Mouse (Mus musculus): ENCODE measurements around the gene Sgcb. TPM values are rescaled to one million over a fixed set of nuclear protein-coding genes. Genes with fewer than 3 reads are reported as not detected.

Gene Sgcb
- 2.9 and 5.0 TPM in 2 replicates for total RNA-seq (2017)

GRCm38 (mm10) chr5:73647261-73647900 lies at the start of gene Sgcb:
Gene Sgcb, minus strand, starts transcription at chr5:73647790.
- ATAC-seq (replicated peaks; ENCODE audit: low read depth, poor library complexity, severe bottlenecking): peak; percentile 76

DNA sequence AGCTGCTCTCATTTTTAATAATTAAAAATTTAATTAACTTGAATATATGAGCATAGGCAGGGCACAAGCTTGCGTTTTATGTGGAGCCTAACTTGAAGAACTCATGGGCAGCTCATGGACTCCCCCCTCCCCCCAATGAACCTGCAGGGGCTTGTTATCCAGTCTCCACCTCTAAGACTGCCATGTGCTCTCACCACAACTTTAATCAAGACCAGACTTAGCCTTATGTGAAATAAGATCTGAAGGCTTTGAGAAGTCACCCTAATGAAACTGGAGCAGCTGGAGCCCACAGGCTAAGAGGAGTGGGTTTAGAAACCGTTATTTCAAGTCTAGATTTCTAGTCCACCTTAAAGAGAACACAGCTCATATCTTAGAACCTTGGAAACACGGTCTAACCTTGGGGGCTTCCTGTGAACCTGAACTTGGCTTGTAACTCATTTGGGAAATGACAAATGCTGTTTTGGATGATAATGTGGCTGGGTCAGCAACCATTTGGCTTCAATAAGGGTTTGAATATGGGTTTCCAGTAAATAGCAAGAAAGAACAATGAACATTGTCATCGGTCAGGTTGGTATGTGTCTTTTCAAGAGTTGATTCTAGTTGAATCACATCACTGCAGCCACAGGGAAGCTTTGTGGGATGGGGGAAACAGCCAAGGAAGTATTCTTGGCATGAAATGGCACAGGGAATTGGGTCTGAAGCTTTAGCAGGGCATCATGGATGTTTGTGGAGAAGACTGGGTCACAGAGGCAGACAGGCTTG lies 46.8 kb upstream of the Sgcb start:
- no peak for ATAC-seq (replicated peaks; ENCODE audit: low read depth, poor library complexity, severe bottlenecking)

DNA sequence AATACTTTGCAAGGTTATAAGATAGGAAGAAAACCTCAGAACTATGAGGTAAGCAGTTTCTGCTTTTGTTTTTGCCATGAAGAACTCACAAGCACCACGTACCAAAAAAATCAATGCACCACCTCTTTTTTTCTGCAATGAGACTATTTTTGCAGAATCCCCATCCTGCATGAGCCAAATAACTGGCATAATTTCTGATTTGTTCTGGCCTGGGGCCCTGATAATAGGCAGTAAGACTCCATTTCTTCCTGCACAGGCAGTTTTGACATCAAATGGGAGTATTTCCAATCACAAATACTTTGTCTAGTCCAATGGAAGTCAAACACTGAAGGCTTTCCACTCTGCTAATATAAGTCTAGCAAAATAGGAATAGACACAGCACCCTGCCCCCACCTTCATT lies 46.2 kb upstream of the Sgcb start:
- no peak for ATAC-seq (replicated peaks; ENCODE audit: low read depth, poor library complexity, severe bottlenecking)

- no peak for ATAC-seq (replicated peaks; ENCODE audit: low read depth, poor library complexity, severe bottlenecking)
Measured at GRCm38 (mm10) chr5:73691723-73692520, 44.3 kb upstream of the Sgcb start.

DNA sequence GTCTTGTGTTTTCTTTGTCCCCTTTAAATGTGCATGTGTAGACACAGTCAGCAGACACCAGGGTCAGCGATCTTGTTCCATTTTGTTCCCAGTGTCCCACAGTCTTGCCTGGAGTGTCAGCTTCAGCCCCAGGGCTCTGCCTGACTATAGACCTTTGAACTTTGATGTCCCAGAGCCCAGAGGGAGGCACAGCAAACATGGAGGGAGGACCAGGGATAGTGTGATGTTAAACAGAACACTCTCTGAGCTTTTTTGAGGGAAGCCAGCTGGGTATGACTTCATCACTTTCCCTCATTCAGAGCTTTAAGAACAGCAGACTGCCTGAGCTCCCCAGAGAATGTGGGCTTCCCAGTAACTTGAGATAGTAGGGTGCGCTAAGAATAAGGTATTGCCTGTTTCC lies 42.6 kb upstream of the Sgcb start:
- no peak for ATAC-seq (replicated peaks; ENCODE audit: low read depth, poor library complexity, severe bottlenecking)

DNA sequence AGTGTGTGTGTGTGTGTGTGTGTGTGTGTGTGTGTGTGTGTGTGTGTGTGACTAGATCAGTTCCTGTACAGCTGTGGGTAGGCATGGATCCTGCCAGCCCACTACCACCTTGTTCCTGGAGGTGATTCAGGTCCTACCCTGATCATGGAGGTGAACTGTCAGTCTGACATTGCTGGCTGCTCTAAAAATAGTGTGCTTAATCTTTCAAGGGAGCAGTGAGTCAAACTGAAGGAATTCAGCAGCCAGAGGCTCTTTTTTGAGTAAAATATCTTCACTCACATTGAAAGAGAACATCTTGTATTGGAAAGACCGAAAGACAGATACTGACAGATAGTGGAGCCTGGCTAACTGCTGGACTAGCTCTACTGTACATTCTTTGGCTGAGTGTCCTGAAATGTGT lies 41.0 kb upstream of the Sgcb start:
- ATAC-seq (replicated peaks; ENCODE audit: low read depth, poor library complexity, severe bottlenecking): no peak

DNA sequence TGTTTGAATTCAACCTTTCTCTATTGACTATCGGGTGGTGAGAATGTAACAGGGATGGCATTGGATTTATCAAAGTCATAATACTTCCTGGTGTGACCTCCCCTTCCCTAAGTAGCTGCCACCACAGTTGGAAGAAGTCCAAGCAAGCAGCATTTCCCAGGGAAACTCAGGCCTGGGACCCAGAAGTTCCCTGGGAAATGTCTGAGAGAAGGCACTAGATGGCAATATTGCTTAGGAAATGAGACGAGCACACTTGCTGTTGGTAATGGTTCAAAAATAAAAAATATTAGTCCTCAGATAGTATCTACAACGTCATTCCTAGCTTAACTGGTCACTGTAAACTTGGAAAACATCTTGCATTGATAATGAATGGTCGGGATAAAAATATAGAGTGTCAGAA lies 38.6 kb upstream of the Sgcb start:
- ATAC-seq (replicated peaks; ENCODE audit: low read depth, poor library complexity, severe bottlenecking): no peak

GRCm38 (mm10) chr5:73683706-73684409 lies 36.3 kb upstream of the Sgcb start:
- 0 out of 2 replicates have a peak, but pooled peaks have one; percentile 39 for ATAC-seq (replicated peaks; ENCODE audit: low read depth, poor library complexity, severe bottlenecking)

DNA sequence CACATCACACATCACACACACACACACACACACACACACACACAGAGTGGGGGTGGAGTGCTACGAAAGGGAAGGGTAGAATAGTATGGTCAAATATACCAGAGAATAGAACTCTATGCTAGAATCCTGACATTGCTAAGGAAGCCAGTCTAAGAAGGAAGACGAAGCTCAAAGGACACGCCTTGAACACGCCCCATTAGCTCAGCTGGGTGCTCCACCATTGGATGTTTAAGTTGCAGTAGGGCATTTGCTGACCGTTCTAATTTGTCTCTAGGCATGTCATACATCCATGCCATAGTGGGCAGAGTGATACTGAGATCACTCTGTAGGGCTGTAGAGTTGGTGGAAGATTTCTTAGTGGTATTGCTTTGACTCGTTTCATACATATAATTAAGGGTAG lies 35.6 kb upstream of the Sgcb start:
- no peak for ATAC-seq (replicated peaks; ENCODE audit: low read depth, poor library complexity, severe bottlenecking)

DNA sequence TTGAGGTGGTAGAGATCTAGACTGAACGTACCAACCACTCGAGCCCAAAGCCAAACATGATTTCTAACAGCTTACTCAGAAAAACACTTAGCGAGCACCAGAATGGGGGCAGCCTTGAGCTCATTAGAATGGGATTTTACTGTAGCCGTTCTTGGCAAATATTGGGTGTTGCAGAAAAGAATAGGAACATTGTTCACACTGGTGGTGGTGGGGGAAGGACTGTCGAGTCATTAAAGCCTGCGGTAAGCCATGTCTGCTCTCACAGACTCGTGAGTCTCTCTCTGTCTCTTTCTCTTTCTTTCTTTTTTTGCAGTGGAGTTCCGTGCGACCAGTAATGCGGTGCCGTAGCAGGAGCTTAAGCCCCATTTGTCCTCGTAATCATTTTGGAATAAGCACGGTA lies 29.0 kb upstream of the Sgcb start:
- no peak for ATAC-seq (replicated peaks; ENCODE audit: low read depth, poor library complexity, severe bottlenecking)

- ATAC-seq (replicated peaks; ENCODE audit: low read depth, poor library complexity, severe bottlenecking): no peak
Measured at GRCm38 (mm10) chr5:73675604-73676003, 28.0 kb upstream of the Sgcb start.

DNA sequence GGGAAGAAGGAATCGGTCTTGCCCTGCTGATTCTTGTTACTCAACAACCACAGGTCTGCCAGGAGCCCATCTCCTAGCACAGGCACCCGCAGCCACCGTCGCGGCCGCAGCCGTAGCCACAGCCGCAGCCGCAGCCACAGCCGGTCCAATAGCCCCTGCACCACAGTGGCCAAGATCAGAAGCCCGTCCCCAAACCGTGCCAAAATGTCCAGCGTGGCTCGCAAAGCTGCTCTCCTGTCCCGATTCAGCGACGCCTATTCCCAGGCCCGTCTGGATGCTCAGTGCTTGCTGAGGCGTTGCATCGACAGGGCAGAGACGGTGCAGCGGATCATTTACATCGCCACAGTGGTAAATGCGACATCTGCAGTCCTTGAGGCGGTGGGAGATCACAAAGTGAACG lies 21.8 kb upstream of the Sgcb start:
- ATAC-seq (replicated peaks; ENCODE audit: low read depth, poor library complexity, severe bottlenecking): no peak

DNA sequence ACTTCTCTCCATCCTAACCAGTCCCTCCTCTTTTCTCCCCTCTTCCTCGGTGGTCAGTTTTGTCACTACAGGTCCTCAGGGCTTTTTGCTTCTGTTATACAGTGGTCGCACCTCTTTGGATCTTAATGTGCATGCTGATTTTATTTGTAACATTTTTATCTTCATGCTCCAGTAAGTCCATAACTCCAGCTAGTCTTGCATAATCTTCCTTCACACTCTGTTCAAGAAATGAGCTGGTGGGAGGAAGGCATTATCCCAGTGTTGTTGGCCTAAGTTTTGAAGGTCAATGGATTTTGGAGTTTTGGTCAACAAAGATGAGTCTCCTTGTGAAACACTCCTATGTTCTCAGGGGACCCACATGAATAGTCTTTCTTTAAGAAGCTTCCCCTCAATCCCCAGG lies 20.3 kb upstream of the Sgcb start:
- ATAC-seq (replicated peaks; ENCODE audit: low read depth, poor library complexity, severe bottlenecking): no peak

- no peak for ATAC-seq (replicated peaks; ENCODE audit: low read depth, poor library complexity, severe bottlenecking)
Measured at GRCm38 (mm10) chr5:73666695-73667094, 19.1 kb upstream of the Sgcb start.

DNA sequence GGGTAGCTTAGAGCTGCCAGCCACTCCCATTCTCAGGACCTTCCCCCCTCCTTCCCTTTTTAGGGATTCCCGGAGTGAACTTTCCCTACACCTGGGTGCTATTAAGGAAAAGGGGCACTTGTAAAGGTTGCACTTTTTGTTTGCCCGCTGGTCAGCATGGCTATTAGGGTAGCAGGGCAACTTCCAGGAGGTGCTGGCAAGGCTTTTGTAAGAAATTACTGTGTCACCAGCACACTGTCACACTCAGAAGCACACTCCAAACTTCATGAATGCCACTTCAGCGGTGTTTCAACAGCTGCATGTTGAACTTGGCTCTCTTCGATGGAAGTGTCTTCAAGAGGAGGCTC lies 4.2 kb upstream of the Sgcb start:
- no peak for ATAC-seq (replicated peaks; ENCODE audit: low read depth, poor library complexity, severe bottlenecking)

GRCm38 (mm10) chr5:73651061-73651854 lies 3.7 kb upstream of the Sgcb start, which contains the start of gene Spata18:
Gene Spata18, plus strand, starts transcription at chr5:73651379.
- peak; percentile 4; the same call in 1 of the 2 replicates for ATAC-seq (replicated peaks; ENCODE audit: low read depth, poor library complexity, severe bottlenecking)

DNA sequence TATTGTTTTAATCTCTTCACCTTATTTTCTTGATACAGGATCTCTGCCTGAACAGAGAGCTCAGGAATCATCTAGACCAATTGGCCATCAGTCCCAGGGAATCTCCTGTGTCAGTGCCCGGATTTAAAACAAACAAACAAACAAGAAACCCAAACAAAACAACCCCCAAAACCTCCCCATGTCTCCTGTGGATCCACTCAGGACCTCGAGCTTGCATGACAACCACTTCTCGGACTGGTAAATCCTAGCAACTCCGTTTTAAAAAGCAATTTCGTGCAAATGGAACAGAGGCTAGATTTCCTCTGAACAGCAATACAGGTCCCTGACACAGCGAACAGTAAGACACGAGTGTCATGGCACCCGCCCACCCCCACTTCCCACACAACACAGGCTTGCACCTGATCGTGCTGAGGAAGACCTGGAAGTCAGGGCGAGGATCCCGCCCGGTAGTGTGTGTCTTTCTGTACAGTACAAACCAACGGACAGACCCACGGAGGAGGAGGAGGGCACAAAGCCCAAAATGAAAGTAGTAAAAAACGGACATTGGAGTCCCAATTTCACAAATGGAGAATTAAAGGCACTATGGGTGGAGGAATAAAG lies 2.9 kb upstream of the Sgcb start:
- ATAC-seq (replicated peaks; ENCODE audit: low read depth, poor library complexity, severe bottlenecking): no peak

DNA sequence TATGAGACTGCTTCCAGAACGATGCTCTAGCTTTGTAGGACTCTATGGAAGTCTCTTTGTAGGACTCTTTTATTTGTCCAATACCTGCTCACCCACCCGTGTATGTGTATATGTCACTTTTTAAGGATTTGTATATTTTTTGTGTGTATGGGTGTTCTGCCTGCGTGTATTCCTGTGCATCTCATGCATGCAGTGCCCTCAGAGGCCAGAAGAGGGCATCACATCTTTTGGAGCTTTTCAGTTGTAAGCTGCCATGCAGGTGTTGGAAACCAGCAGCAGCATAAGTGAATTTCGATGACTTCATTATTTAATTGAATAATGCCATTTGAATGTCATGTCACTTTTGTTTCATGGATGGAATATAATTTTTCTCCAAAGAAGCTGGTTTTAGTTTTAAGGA lies 5.5 kb downstream of the Sgcb start:
- ATAC-seq (replicated peaks; ENCODE audit: low read depth, poor library complexity, severe bottlenecking): no peak; the same call in 1 of the 2 replicates

GRCm38 (mm10) chr5:73641058-73641457 lies 6.5 kb downstream of the Sgcb start:
- no peak for ATAC-seq (replicated peaks; ENCODE audit: low read depth, poor library complexity, severe bottlenecking)

Measured in common myeloid progenitor, adult 5-6 weeks (primary cell).